Mouse (Mus musculus): ENCODE data around the gene Vmn1r62.
"Not testable (repeated sequence)": the region's sequence is repeated elsewhere in the genome, so short reads cannot be mapped to it uniquely, and the experiment has no call there.

The Vmn1r62 gene

DNA sequence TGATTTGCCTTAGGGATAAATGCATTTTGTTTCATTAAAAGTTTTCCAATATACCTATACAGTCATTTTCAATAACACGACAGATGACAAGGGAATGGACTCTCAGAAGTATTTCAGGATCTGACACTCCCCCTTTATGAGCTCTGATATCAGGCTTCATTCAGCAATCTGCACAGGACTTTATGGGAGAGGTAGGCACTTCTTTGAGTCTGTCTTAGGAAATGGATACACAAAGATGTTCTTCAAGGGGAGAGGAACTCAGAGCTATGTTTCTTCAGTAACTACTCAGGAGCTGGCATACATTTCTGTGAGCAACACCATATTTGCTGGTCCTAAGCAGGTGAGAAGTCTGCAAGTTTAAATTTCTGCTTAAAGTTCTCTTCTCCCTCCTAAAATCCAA lies at the start of gene Vmn1r62:
TSS of gene Vmn1r62 (plus strand) at position 301 of the 400 bp plus-strand sequence.
- in situ Hi-C loops (cut with MboI, MseI): not testable (repeated sequence)

All from T-helper 2 cell (primary cell).